Mouse (Mus musculus) forebrain, postnatal 0 days (tissue): ENCODE data around the gene Il18. TPM values are rescaled to one million over a fixed set of nuclear protein-coding genes. Genes with fewer than 3 reads are reported as not detected.

ENCODE experiments used
- ATAC-seq: fragments of 200-750 bp; cut with Nextera tagmentation; 2 replicates; pipeline ENCODE4 v1.8.0; 2017; ENCODE audit warnings: mild to moderate bottlenecking, moderate library complexity
- DNase-seq: peaks from one replicate; pipeline ENCODE4 v3.0.0-alpha.2; 2015
- H3K27ac ChIP-seq: fragments of 300-500 bp; sonication (generic); 2 replicates; pipeline ENCODE4 v1.5.1; 2014; ENCODE audit warnings: low read depth, mild to moderate bottlenecking, antibody characterized with exemption, low read length, moderate library complexity, mixed read lengths
- H3K27me3 ChIP-seq: fragments of 300-500 bp; sonication (generic); 2 replicates; pipeline ENCODE4 v1.6.1; 2014; ENCODE audit warnings: mild to moderate bottlenecking, low read length, mixed read lengths; ENCODE audit not compliant: insufficient read depth
- H3K36me3 ChIP-seq: fragments of 300-500 bp; sonication (generic); 2 replicates; pipeline ENCODE4 v1.6.1; 2014; ENCODE audit warnings: mild to moderate bottlenecking, moderate library complexity; ENCODE audit not compliant: insufficient read depth
- H3K4me1 ChIP-seq: fragments of 300-500 bp; sonication (generic); 2 replicates; pipeline ENCODE4 v1.6.1; 2014; ENCODE audit warnings: antibody characterized with exemption; ENCODE audit not compliant: insufficient read depth
- H3K4me2 ChIP-seq: fragments of 300-500 bp; sonication (generic); 2 replicates; pipeline ENCODE4 v1.6.1; 2014; ENCODE audit warnings: low read depth, mild to moderate bottlenecking, moderate library complexity
- H3K4me3 ChIP-seq: fragments of 300-500 bp; sonication (generic); 2 replicates; pipeline ENCODE4 v1.5.1; 2014; ENCODE audit warnings: low read depth, low read length, mixed read lengths
- H3K9ac ChIP-seq: fragments of 300-500 bp; sonication (generic); 2 replicates; pipeline ENCODE4 v1.6.1; 2014; ENCODE audit warnings: mild to moderate bottlenecking
- H3K9me3 ChIP-seq: fragments of 300-500 bp; sonication (generic); 2 replicates; pipeline ENCODE4 v1.6.1; 2016; ENCODE audit warnings: low read length
- CTCF ChIP-seq: sonication (generic); IDR thresholded peaks from 2 replicates; pipeline ENCODE4 v1.5.1; 2016; ENCODE audit warnings: antibody characterized with exemption, control low read depth, low read depth
- WGBS: fragments of 180-500 bp; shearing (Covaris S2); extraction: QIAGEN DNeasy Blood & Tissue Kit; methylation state at CpG from one replicate; pipeline ENCODE4 v1.1.7; 2014; 5-methylcytosine and 5-hydroxymethylcytosine counted together
- polyA plus RNA-seq: library from polyadenylated mRNA; unstranded; fragments of >200 nt; fragmentation: Nextera tagmentation; extraction: Ambion mirVana; gene quantifications from 2 replicates; pipeline ENCODE4 v1.2.1, GENCODE M21; 2015
- total RNA-seq: library from RNA; depleted of rRNA; stranded (reverse); fragments of >200 nt; gene quantifications from 2 replicates; pipeline ENCODE4 v1.2.3, GENCODE M21; 2014; rRNA removed

Il18 gene
- total RNA-seq (17.4 and 22.9 TPM in 2 replicates), polyA plus RNA-seq (28.3 and 34.3 TPM in 2 replicates)

DNA sequence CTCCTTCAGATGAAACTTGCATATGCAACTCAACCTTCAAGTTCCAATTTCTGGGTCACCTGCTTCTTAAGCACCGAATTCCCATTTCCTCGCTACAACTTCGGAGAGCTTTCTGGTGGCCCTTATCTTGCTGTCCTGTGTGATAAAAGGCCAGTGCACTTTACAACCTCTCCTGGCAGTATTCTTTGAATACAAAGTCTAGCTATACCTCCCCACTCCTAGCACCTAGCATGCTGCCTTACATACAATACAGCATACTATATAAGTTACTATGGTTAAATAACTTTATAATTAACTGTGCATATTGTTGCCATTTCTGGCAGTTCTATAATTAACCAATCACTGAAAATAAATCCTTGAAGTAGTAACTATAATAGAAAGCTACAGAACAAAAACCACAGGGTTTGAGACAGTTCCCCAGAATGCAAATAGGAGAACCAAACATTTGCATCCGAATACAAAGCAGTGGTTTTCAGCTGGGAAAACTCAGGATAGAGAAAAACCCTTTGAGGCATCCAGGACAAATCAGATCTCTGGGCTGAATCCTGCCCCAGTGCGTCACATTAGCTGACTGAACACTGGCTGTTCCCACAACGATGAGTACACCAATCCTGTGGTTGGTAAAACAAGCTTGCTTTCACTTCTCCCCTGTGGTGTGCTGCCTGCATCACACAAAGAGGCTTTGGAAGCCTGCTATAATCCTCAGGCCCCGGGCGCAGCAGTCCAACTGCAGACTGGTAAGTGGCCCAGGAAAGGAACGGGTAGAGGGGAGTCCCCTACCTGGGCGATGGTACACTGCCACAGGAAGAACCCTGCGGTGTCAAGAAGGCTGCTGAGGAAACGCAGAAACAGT lies at the start of gene Il18:
TSS of gene Il18 (plus strand) at position 587 of the 853 bp plus-strand sequence.
- H3K27me3 ChIP-seq = no peaks in the 10 kb centered on the region
- H3K9me3 ChIP-seq = no peaks in the 10 kb centered on the region
- TF ChIP-seq CTCF = no peak
- 10% methylated on average over 12 of the region's 12 CpGs for WGBS
- DNase-seq (peak; percentile 80), ATAC-seq (peak; percentile 99)
- H3K4me3 ChIP-seq = peak within 1 kb of the TSS; percentile 17
- peak within 1 kb of the TSS; percentile 57 for H3K27ac ChIP-seq
- peak within 1 kb of the TSS; percentile 47 for H3K4me2 ChIP-seq
- H3K4me1 ChIP-seq = peaks cover 7% of the 10 kb centered on the region; the same call in 1 of the 2 replicates
- H3K36me3 ChIP-seq = no peaks in the 10 kb centered on the region
- H3K9ac ChIP-seq = peak within 1 kb of the TSS; percentile 34; the same call in 1 of the 2 replicates

DNA sequence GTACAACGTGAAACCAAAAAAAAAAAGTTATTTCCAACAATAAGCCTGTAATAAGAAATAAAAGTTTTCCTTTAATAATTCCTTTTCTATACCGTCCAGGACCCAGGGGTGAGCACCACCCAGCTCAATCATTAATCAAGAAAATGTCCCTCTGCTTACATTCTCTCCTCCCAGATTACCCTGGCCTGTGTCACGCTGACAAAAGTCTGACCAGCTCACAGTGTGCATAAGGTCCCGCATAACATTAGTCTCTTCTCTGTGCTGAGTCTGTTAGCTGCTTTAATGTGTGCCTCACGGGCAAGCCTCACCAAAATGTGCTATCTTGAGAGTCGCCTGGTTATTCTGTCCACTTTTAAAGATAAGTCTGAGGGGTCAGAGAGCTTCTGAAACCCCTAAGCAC lies 49.2 kb upstream of the Il18 start:
- Histone ChIP-seq H3K4me2 (no peak overlapping the region), H3K4me3 (no peak overlapping the region), H3K36me3 (no peaks in the 10 kb centered on the region), H3K27me3 (no peaks in the 10 kb centered on the region), H3K9ac (no peak overlapping the region), H3K9me3 (no peaks in the 10 kb centered on the region), H3K4me1 (no peaks in the 10 kb centered on the region), H3K27ac (no peak overlapping the region)
- no peak for TF ChIP-seq CTCF
- ATAC-seq (no peak), DNase-seq (no peak)
- WGBS = 63% methylated on average over 6 of the region's 6 CpGs

DNA sequence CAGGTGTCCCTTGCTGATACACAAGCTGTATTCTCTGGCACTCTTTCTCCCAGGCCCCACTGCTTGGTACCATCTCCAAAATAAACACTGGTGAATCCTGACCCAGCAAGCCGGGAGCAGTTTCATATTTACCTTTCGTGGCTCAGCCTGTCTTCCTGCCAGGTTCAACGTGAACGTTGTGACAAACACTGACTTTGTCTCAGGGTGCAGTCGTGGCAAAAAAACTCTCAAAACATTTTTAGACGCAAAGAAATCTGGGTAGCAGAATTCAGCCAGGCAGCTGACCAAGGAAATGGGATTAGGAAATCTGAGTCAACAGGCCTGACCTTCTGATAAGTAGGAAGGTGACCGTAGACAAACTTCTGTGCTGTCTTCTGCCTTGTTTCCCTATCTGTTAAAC lies 47.1 kb upstream of the Il18 start:
- WGBS = 83% methylated on average over 7 of the region's 7 CpGs
- no peaks in the 10 kb centered on the region for H3K36me3 ChIP-seq
- no peak overlapping the region for H3K27ac ChIP-seq
- no peaks in the 10 kb centered on the region for H3K27me3 ChIP-seq
- H3K9ac ChIP-seq = no peak overlapping the region
- no peaks in the 10 kb centered on the region for H3K4me1 ChIP-seq
- no peak overlapping the region for H3K4me3 ChIP-seq
- H3K4me2 ChIP-seq = no peak overlapping the region
- no peaks in the 10 kb centered on the region for H3K9me3 ChIP-seq
- no peak for TF ChIP-seq CTCF
- DNase-seq = no peak
- ATAC-seq = no peak

DNA sequence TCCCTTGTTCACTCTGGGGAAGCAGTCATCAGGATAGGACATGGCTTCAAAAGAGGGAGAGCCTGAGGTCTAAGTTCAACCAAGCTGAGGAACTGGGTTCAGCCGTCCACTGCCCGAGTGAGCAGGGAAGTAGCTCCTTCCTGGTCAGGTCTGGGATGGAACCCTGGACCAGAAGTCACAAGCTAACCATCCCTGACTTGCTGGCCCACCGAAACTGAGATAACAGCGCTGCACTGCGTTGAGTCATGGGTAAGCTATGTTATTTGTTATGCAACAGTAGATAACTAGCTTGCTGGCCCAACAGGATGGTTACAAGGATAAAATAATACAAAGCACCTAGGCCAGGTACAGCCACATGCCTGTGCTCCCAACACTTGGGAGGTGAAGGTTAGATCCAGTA lies 39.2 kb upstream of the Il18 start:
- Histone ChIP-seq H3K4me2 (no peak overlapping the region), H3K4me3 (no peak overlapping the region), H3K27me3 (no peaks in the 10 kb centered on the region), H3K9ac (no peak overlapping the region), H3K9me3 (no peaks in the 10 kb centered on the region), H3K27ac (no peak overlapping the region), H3K4me1 (no peaks in the 10 kb centered on the region), H3K36me3 (no peaks in the 10 kb centered on the region)
- ATAC-seq = no peak
- TF ChIP-seq CTCF = no peak
- no peak for DNase-seq
- WGBS = 92% methylated on average over 5 of the region's 5 CpGs

DNA sequence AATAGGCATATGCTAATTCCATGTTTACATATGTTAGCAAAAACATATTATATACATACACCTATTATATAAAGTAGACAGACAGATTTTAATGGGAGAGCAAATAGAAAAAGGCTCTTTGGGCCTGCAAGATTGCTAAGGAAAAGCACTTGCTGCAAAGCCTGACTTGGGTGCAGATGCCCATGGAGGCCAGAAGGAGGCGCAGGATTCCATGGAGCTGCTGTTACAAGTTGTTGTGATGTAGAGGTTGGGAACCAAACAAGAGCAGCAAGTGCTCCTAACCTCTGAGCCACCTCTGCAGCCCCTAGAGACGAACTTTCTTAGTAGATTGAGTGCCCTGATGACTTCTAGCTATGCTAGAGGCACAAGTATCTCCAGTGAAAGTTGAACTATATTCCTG lies 35.8 kb upstream of the Il18 start:
- Histone ChIP-seq H3K9me3 (no peaks in the 10 kb centered on the region), H3K4me1 (no peaks in the 10 kb centered on the region), H3K9ac (no peak overlapping the region), H3K27me3 (no peaks in the 10 kb centered on the region), H3K27ac (no peak overlapping the region), H3K4me3 (no peak overlapping the region), H3K36me3 (no peaks in the 10 kb centered on the region), H3K4me2 (no peak overlapping the region)
- ATAC-seq (no peak), DNase-seq (no peak)
- TF ChIP-seq CTCF = peak; percentile 51
- WGBS = 8% methylated on average over 2 of the region's 2 CpGs

DNA sequence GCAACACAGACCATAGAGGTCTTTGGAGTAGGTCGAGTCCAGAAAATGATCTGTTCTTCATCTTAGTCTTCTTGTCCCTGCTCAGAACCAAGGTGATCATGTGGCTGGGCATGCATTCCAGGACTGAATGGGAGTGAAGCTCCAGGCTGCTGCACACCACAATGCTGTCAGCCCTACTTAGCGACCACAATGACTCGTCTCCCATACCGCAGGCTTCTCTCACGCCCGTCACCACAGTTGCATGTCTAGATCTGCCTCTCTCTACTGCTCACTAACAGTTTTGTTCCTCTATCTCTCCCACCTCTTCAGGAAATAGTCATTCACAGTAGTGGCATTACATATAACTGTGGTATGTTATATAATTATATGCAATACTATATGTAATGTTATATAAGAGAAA lies 33.9 kb upstream of the Il18 start:
- no peaks in the 10 kb centered on the region for H3K9me3 ChIP-seq
- no peak for TF ChIP-seq CTCF
- H3K4me3 ChIP-seq = no peak overlapping the region
- no peaks in the 10 kb centered on the region for H3K4me1 ChIP-seq
- no peak for DNase-seq
- ATAC-seq = no peak
- H3K36me3 ChIP-seq = no peaks in the 10 kb centered on the region
- no peak overlapping the region for H3K9ac ChIP-seq
- no peak overlapping the region for H3K27ac ChIP-seq
- no peak overlapping the region for H3K4me2 ChIP-seq
- no peaks in the 10 kb centered on the region for H3K27me3 ChIP-seq
- WGBS = 88% methylated on average over 6 of the region's 6 CpGs

DNA sequence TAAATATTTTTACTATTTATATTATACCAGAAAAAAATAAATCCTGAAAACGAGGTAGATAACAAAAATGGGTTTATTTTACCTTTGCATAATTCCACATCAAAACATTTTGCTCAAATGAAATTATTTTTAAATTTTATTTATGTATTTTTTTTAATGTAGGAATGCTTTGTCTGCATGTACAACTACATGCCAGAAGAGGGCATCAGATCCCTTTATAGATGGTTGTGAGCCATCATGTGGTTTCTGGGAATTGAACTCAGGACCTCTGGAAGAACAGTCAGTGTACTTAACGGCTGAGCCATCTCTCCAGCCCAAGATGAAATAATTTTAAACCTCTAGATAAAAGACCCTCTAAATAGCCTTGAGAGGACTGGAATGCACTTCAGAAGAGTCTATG lies 33.1 kb upstream of the Il18 start:
- Histone ChIP-seq H3K9me3 (no peaks in the 10 kb centered on the region), H3K4me1 (no peaks in the 10 kb centered on the region), H3K9ac (no peak overlapping the region), H3K27ac (no peak overlapping the region), H3K27me3 (no peaks in the 10 kb centered on the region), H3K4me2 (no peak overlapping the region), H3K36me3 (no peaks in the 10 kb centered on the region), H3K4me3 (no peak overlapping the region)
- DNase-seq (no peak), ATAC-seq (no peak)
- no peak for TF ChIP-seq CTCF
- 62% methylated on average over 2 of the region's 2 CpGs for WGBS
